Mouse (Mus musculus) erythroblast, embryonic 14.5 days (primary cell): ENCODE results near the gene Slc1a7.

Experiments used
- GATA1 ChIP-seq: IDR thresholded peaks from 2 replicates; pipeline ENCODE4 v1.6.1; 2012; ENCODE audit warnings: low read length, inconsistent platforms, mixed read lengths
- TAL1 ChIP-seq: IDR thresholded peaks from 3 replicates; pipeline ENCODE4 v1.6.1; 2012; ENCODE audit warnings: low read length, inconsistent platforms, mixed read lengths

GRCm38 (mm10) chr4:107928269-107928668 is 39.9 kb upstream of the Slc1a7 start:
- TF ChIP-seq TAL1 (no peak), GATA1 (no peak)
